Mouse (Mus musculus) liver, embryonic 14.5 days (tissue): Measurements from ENCODE around the gene Ccn2. TPM values are rescaled to one million over a fixed set of nuclear protein-coding genes. Genes with fewer than 3 reads are reported as not detected.

ENCODE experiments used
- ATAC-seq: fragments of 200-750 bp; cut with Nextera tagmentation; 2 replicates; pipeline ENCODE4 v1.8.0; 2017; ENCODE audit warnings: moderate number of reproducible peaks, mild to moderate bottlenecking, moderate library complexity; ENCODE audit not compliant: insufficient read depth
- DNase-seq, 3 experiments: peaks; one replicate each; pipeline ENCODE4 v3.0.0-alpha.2; 2012 to 2013; ENCODE audit warnings: low read depth in 3 of 3, low spot score in 3 of 3
- H3K27ac ChIP-seq: fragments of 300-500 bp; sonication (generic); 2 replicates; pipeline ENCODE4 v1.5.1; 2014; ENCODE audit warnings: moderate library complexity, mild to moderate bottlenecking, control low read depth, inconsistent platforms
- H3K27me3 ChIP-seq: fragments of 300-500 bp; sonication (generic); 2 replicates; pipeline ENCODE4 v1.6.1; 2014; ENCODE audit warnings: mild to moderate bottlenecking, low read length, moderate library complexity; ENCODE audit not compliant: control insufficient read depth, insufficient read depth
- H3K36me3 ChIP-seq: fragments of 300-500 bp; sonication (generic); replicated peaks from 2 replicates; pipeline ENCODE4 v1.6.1; 2014; ENCODE audit warnings: low read depth; ENCODE audit not compliant: control insufficient read depth, insufficient read depth
- H3K4me1 ChIP-seq, 2 experiments: fragments of 200-500 bp in 1 of 2; fragments of 300-500 bp in 1 of 2; sonication (generic) in 1 of 2; replicated peaks; 2 replicates each; pipeline ENCODE4 v1.6.1; 2012 to 2014; ENCODE audit warnings: antibody characterized with exemption in 1 of 2, inconsistent platforms in 1 of 2, low read length in 1 of 2; ENCODE audit not compliant: control insufficient read depth in 2 of 2, insufficient read depth in 2 of 2
- H3K4me2 ChIP-seq: fragments of 300-500 bp; sonication (generic); 2 replicates; pipeline ENCODE4 v1.6.1; 2014; ENCODE audit warnings: low read depth, mild to moderate bottlenecking, control low read depth, moderate library complexity
- H3K4me3 ChIP-seq, 2 experiments: fragments of 200-500 bp in 1 of 2; fragments of 300-500 bp in 1 of 2; sonication (generic) in 1 of 2; 2 replicates each; pipeline ENCODE4 v1.5.1; 2012 to 2014; ENCODE audit warnings: low read depth in 2 of 2, low read length in 2 of 2, mild to moderate bottlenecking in 2 of 2, control low read depth in 1 of 2, inconsistent platforms in 1 of 2, moderate library complexity in 1 of 2; ENCODE audit not compliant: insufficient read depth in 1 of 2
- H3K9ac ChIP-seq: fragments of 300-500 bp; sonication (generic); replicated peaks from 2 replicates; pipeline ENCODE4 v1.6.1; 2014; ENCODE audit warnings: mild to moderate bottlenecking, control low read depth, moderate library complexity
- H3K9me3 ChIP-seq: fragments of 300-500 bp; sonication (generic); 2 replicates; pipeline ENCODE4 v1.6.1; 2016; ENCODE audit warnings: low read length, mixed read lengths; ENCODE audit not compliant: control insufficient read depth
- CTCF ChIP-seq: IDR thresholded peaks from 2 replicates; pipeline ENCODE4 v1.5.1; 2016; ENCODE audit warnings: antibody characterized with exemption, low read depth, control low read depth
- EP300 ChIP-seq: IDR thresholded peaks from 2 replicates; pipeline ENCODE4 v1.6.1; 2016; ENCODE audit warnings: antibody characterized with exemption, low read depth
- WGBS: fragments of 180-500 bp; shearing (Covaris S2); extraction: QIAGEN DNeasy Blood & Tissue Kit; methylation state at CpG from one replicate; pipeline ENCODE4 v1.1.7; 2014; ENCODE audit not compliant: insufficient replicate concordance; 5-methylcytosine and 5-hydroxymethylcytosine counted together
- polyA plus RNA-seq, 2 experiments: library from polyadenylated mRNA; depleted of rRNA in 1 of 2; stranded (reverse) in 1 of 2; unstranded in 1 of 2; fragments of >200 nt; fragmentation: Nextera tagmentation in 1 of 2; extraction: Ambion mirVana in 1 of 2; gene quantifications; 2 replicates each; pipeline versions ENCODE4 v1.2.1 to v1.2.3; 2012 to 2014

Ccn2 gene
- polyA plus RNA-seq, 2 experiments: 0.32 to 2.0 TPM

GRCm38 (mm10) chr10:24596003-24596868, 994 bp downstream of the Ccn2 start:
- 27% methylated on average over 31 of the region's 31 CpGs for WGBS
- H3K4me3 ChIP-seq: peak overlapping the region; percentile 23 to 38; a peak in 3 of 4 replicates
- H3K4me2 ChIP-seq: peak overlapping the region; percentile 44
- H3K27ac ChIP-seq: no peak overlapping the region
- DNase-seq (no peak), ATAC-seq (no peak)
- H3K9me3 ChIP-seq: no peaks in the 10 kb centered on the region
- H3K9ac ChIP-seq: no peak overlapping the region
- H3K4me1 ChIP-seq: no peaks in the 10 kb centered on the region; a peak in 1 of 4 replicates
- TF ChIP-seq CTCF (no peak), EP300 (no peak)
- H3K27me3 ChIP-seq: peaks cover 13% of the 10 kb centered on the region
- no peaks in the 10 kb centered on the region for H3K36me3 ChIP-seq

GRCm38 (mm10) chr10:24596869-24597339, 1.7 kb downstream of the Ccn2 start:
- H3K9ac ChIP-seq: no peak overlapping the region
- DNase-seq: no peak
- no peak overlapping the region for H3K27ac ChIP-seq
- no peak for ATAC-seq
- H3K4me1 ChIP-seq: no peaks in the 10 kb centered on the region; a peak in 1 of 4 replicates
- H3K9me3 ChIP-seq: no peaks in the 10 kb centered on the region
- no peak overlapping the region for H3K4me3 ChIP-seq
- H3K27me3 ChIP-seq: peaks cover 13% of the 10 kb centered on the region
- no peaks in the 10 kb centered on the region for H3K36me3 ChIP-seq
- WGBS: 54% methylated on average over 7 of the region's 7 CpGs
- no peak overlapping the region for H3K4me2 ChIP-seq
- TF ChIP-seq EP300 (no peak), CTCF (no peak)

GRCm38 (mm10) chr10:24597789-24598188, 2.5 kb downstream of the Ccn2 start:
- H3K4me1 ChIP-seq: no peaks in the 10 kb centered on the region; a peak in 1 of 4 replicates
- WGBS: 74% methylated on average over 4 of the region's 4 CpGs
- peaks cover 13% of the 10 kb centered on the region for H3K27me3 ChIP-seq
- H3K27ac ChIP-seq: no peak overlapping the region
- no peak overlapping the region for H3K4me3 ChIP-seq
- no peak overlapping the region for H3K9ac ChIP-seq
- TF ChIP-seq EP300: no peak
- TF ChIP-seq CTCF: no peak
- H3K36me3 ChIP-seq: no peaks in the 10 kb centered on the region
- ATAC-seq (no peak), DNase-seq (no peak)
- H3K9me3 ChIP-seq: no peaks in the 10 kb centered on the region
- no peak overlapping the region for H3K4me2 ChIP-seq

- Histone ChIP-seq H3K36me3 (no peaks in the 10 kb centered on the region), H3K9me3 (no peaks in the 10 kb centered on the region), H3K4me1 (no peaks in the 10 kb centered on the region; a peak in 1 of 4 replicates), H3K4me3 (no peak overlapping the region), H3K27ac (no peak overlapping the region), H3K27me3 (peaks cover 13% of the 10 kb centered on the region), H3K9ac (no peak overlapping the region), H3K4me2 (no peak overlapping the region)
- TF ChIP-seq EP300 (no peak), CTCF (no peak)
- WGBS: 78% methylated on average over 6 of the region's 6 CpGs
- no peak for DNase-seq
- no peak for ATAC-seq
Measured at GRCm38 (mm10) chr10:24598693-24599092, 3.5 kb downstream of the Ccn2 start.

- DNase-seq: no peak
- Histone ChIP-seq H3K36me3 (no peaks in the 10 kb centered on the region), H3K9me3 (no peaks in the 10 kb centered on the region), H3K4me3 (no peak overlapping the region), H3K4me2 (no peak overlapping the region), H3K27ac (no peak overlapping the region), H3K4me1 (no peaks in the 10 kb centered on the region), H3K27me3 (peaks cover 13% of the 10 kb centered on the region), H3K9ac (no peak overlapping the region)
- no peak for ATAC-seq
- no peak for TF ChIP-seq EP300
- TF ChIP-seq CTCF: no peak
- WGBS: 65% methylated on average over 5 of the region's 5 CpGs
Measured at GRCm38 (mm10) chr10:24599802-24600201, 4.6 kb downstream of the Ccn2 start.
